8 mouse cellular contexts compared by ENCODE assay signal in the genomic region with DNA sequence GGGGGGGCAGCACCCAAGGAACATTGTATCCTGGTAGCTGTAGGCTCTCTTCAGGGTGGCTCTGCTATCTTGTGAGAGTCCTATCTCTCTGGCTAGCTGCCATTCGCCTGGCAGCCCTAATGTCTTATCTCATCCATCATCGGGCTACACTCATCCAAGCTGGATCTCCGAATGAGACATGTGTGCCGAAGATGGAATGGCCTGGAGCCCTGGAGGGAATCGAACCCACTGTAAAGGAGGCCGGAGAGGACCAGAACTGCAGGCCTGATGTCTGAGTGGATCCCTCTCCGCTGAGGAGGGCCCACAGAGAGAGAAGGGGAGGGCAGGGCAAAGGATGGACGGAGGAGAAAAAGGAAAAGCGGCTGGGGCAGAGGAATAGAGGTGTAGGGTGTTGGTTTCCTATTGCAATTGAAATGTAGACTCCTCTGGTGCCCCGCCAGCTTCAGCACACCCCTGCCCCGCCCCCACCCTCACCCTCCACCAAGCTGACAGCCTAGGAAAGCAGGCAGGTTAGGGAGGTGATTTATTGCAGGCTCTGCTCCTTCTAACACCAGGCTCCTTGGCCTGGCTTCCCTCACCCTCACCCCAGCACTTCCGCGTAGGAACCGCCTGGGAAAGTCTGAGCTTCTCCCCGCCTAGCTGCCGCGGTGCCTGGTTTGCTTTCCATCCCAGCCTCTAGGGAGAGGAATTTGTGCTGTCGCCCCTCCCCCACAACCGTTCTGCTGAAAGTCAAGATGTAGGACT. TPM values are rescaled to one million over a fixed set of nuclear protein-coding genes. Genes with fewer than 3 reads are reported as not detected.
A peak's percentile ranks its signal among the peaks of the same experiment; 100 is the strongest.
DNase-seq lines count a peak whose midpoint lies in the region; ATAC-seq and TF ChIP-seq lines count a peak whose summit lies in the region.

No protein-coding gene starts in this region.

- H3K27me3 ChIP-seq in embryonic facial prominence, embryonic 14.5 days (replicated peaks; ENCODE audit: control insufficient read depth, insufficient read depth, low read length) = no peaks in the 10 kb centered on the region
- H3K27me3 ChIP-seq in heart, embryonic 10.5 days (ENCODE audit: insufficient read depth, poor library complexity, severe bottlenecking) = no peaks in the 10 kb centered on the region
- H3K27me3 ChIP-seq in limb, embryonic 14.5 days (ENCODE audit: control insufficient read depth, insufficient read depth, low read length) = no peaks in the 10 kb centered on the region
- H3K27me3 ChIP-seq in midbrain, embryonic 12.5 days = no peaks in the 10 kb centered on the region
- no peaks in the 10 kb centered on the region for H3K27me3 ChIP-seq in stomach, embryonic 15.5 days (replicated peaks)

- DNase-seq in adrenal gland, adult (ENCODE audit: inconsistent age in 2 of 2, low spot score in 1 of 2) = peak; percentile 69 to 85
- DNase-seq in embryonic facial prominence, embryonic 14.5 days (ENCODE audit: low spot score) = peak; percentile 86
- DNase-seq in heart, embryonic 10.5 days (ENCODE audit: low spot score) = peak; percentile 88
- DNase-seq in kidney, adult 18-20 months = peak; percentile 76
- DNase-seq in limb, embryonic 14.5 days (ENCODE audit: low spot score) = peak; percentile 68

- no peaks in the 10 kb centered on the region for H3K9me3 ChIP-seq in embryonic facial prominence, embryonic 14.5 days (ENCODE audit: control insufficient read depth, low read length)
- H3K9me3 ChIP-seq in heart, embryonic 10.5 days = no peaks in the 10 kb centered on the region
- H3K9me3 ChIP-seq in limb, embryonic 14.5 days (ENCODE audit: control insufficient read depth, low read length) = no peaks in the 10 kb centered on the region
- H3K9me3 ChIP-seq in midbrain, embryonic 12.5 days = no peaks in the 10 kb centered on the region
- no peaks in the 10 kb centered on the region for H3K9me3 ChIP-seq in stomach, embryonic 15.5 days

- peak overlapping the region; percentile 33 for H3K4me2 ChIP-seq in embryonic facial prominence, embryonic 14.5 days (ENCODE audit: low read depth, low read length)
- H3K4me2 ChIP-seq in limb, embryonic 14.5 days (replicated peaks; ENCODE audit: low read depth, low read length, severe bottlenecking) = peak overlapping the region; percentile 31
- H3K4me2 ChIP-seq in midbrain, embryonic 12.5 days (replicated peaks) = peak overlapping the region; percentile 25
- H3K4me2 ChIP-seq in stomach, embryonic 15.5 days = peak overlapping the region; percentile 42

- no peaks in the 10 kb centered on the region for H3K36me3 ChIP-seq in embryonic facial prominence, embryonic 14.5 days (ENCODE audit: control insufficient read depth, insufficient read depth, low read length)
- H3K36me3 ChIP-seq in heart, embryonic 10.5 days = 0 out of 2 replicates have a peak, but pooled peaks cover 3% of the 10 kb centered on the region
- H3K36me3 ChIP-seq in limb, embryonic 14.5 days (ENCODE audit: control insufficient read depth, insufficient read depth, low read length) = no peaks in the 10 kb centered on the region
- H3K36me3 ChIP-seq in midbrain, embryonic 12.5 days = no peaks in the 10 kb centered on the region
- H3K36me3 ChIP-seq in stomach, embryonic 15.5 days = no peaks in the 10 kb centered on the region

- WGBS in embryonic facial prominence, embryonic 14.5 days = 19% methylated on average over 19 of the region's 19 CpGs
- 10% methylated on average over 19 of the region's 19 CpGs for WGBS in heart, embryonic 10.5 days
- WGBS in limb, embryonic 14.5 days = 19% methylated on average over 19 of the region's 19 CpGs
- 31% methylated on average over 19 of the region's 19 CpGs for WGBS in midbrain, embryonic 12.5 days
- WGBS in stomach, embryonic 15.5 days = 13% methylated on average over 19 of the region's 19 CpGs

- TF ChIP-seq POLR2A in limb, embryonic 14.5 days (IDR thresholded peaks at IDR 0.05; ENCODE audit: borderline replicate concordance, extremely low read depth, insufficient read depth, insufficient read length) = no peak

- peak overlapping the region; percentile 32 for H3K9ac ChIP-seq in embryonic facial prominence, embryonic 14.5 days (ENCODE audit: low read depth, low read length)
- H3K9ac ChIP-seq in limb, embryonic 14.5 days (ENCODE audit: low read depth, low read length, severe bottlenecking) = 0 out of 2 replicates have a peak overlapping the region, but pooled peaks have one; percentile 21
- peak overlapping the region; percentile 24 for H3K9ac ChIP-seq in midbrain, embryonic 12.5 days (replicated peaks)
- H3K9ac ChIP-seq in stomach, embryonic 15.5 days = peak overlapping the region; percentile 6; the same call in 1 of the 2 replicates

- no peak overlapping the region for H3K4me3 ChIP-seq in embryonic facial prominence, embryonic 14.5 days (ENCODE audit: low read depth, low read length)
- peak overlapping the region; percentile 28 for H3K4me3 ChIP-seq in heart, embryonic 10.5 days
- no peak overlapping the region for H3K4me3 ChIP-seq in limb, embryonic 14.5 days (replicated peaks; ENCODE audit: low read length)
- H3K4me3 ChIP-seq in midbrain, embryonic 12.5 days = no peak overlapping the region
- no peak overlapping the region for H3K4me3 ChIP-seq in stomach, embryonic 15.5 days (replicated peaks)

- ATAC-seq in embryonic facial prominence, embryonic 14.5 days (ENCODE audit: low read depth) = peak; percentile 74
- peak; percentile 73 for ATAC-seq in limb, embryonic 14.5 days (ENCODE audit: low FRiP score, low read depth)
- ATAC-seq in midbrain, embryonic 12.5 days (ENCODE audit: low FRiP score, low read depth) = peak; percentile 60
- ATAC-seq in stomach, embryonic 15.5 days (ENCODE audit: insufficient read depth, low FRiP score, low read depth) = peak; percentile 83
- no peak for ATAC-seq in inflammation-experienced regulatory T-cells, adult 6 months

- peaks cover 7% of the 10 kb centered on the region for H3K4me1 ChIP-seq in embryonic facial prominence, embryonic 14.5 days (ENCODE audit: control insufficient read depth, insufficient read depth, low read length)
- peaks cover 24% of the 10 kb centered on the region for H3K4me1 ChIP-seq in heart, embryonic 10.5 days
- peaks cover 7% of the 10 kb centered on the region for H3K4me1 ChIP-seq in limb, embryonic 14.5 days (ENCODE audit: control insufficient read depth, insufficient read depth, low read length)
- H3K4me1 ChIP-seq in midbrain, embryonic 12.5 days = peaks cover 5% of the 10 kb centered on the region
- peaks cover 13% of the 10 kb centered on the region for H3K4me1 ChIP-seq in stomach, embryonic 15.5 days

- H3K27ac ChIP-seq in embryonic facial prominence, embryonic 14.5 days (replicated peaks; ENCODE audit: low read depth, low read length) = peak overlapping the region; percentile 67
- peak overlapping the region; percentile 87 for H3K27ac ChIP-seq in heart, embryonic 10.5 days
- H3K27ac ChIP-seq in limb, embryonic 14.5 days (replicated peaks; ENCODE audit: low read depth, low read length) = peak overlapping the region; percentile 26; the same call in 1 of the 2 replicates
- no peak overlapping the region for H3K27ac ChIP-seq in midbrain, embryonic 12.5 days (replicated peaks)
- H3K27ac ChIP-seq in stomach, embryonic 15.5 days = peak overlapping the region; percentile 68

RNA-seq across cellular contexts. Expression of gene Fabp6, which starts 32.5 kb away (rescaled TPM):
- not detected in 2 replicates for polyA plus RNA-seq in embryonic facial prominence, embryonic 14.5 days (2014; fragmentation: Nextera tagmentation; extraction: Ambion mirVana)
- not detected in 2 replicates for polyA plus RNA-seq in heart, embryonic 10.5 days (2016; fragmentation: Nextera tagmentation; extraction: Ambion mirVana)
- 0.49 TPM in 1 of 2 replicates, not detected in the other for polyA plus RNA-seq in limb, embryonic 14.5 days (2012; rRNA removed)
- not detected in 2 replicates for polyA plus RNA-seq in limb, embryonic 14.5 days (2014; fragmentation: Nextera tagmentation; extraction: Ambion mirVana)
- not detected in 2 replicates for polyA plus RNA-seq in midbrain, embryonic 12.5 days (2016; fragmentation: Nextera tagmentation; extraction: Ambion mirVana)
- 0.84 and 11.2 TPM in 2 replicates for polyA plus RNA-seq in stomach, embryonic 15.5 days (2015; fragmentation: Nextera tagmentation; extraction: Ambion mirVana)
- not detected for polyA plus RNA-seq in inflammation-experienced regulatory T-cells, adult 6 months (2017; shearing (Covaris generic))

RNA-seq across cellular contexts. Expression of gene 4933415A04Rik, which starts 47.0 kb away (rescaled TPM):
- polyA plus RNA-seq in embryonic facial prominence, embryonic 14.5 days (2014; fragmentation: Nextera tagmentation; extraction: Ambion mirVana) = 1.6 and 2.2 TPM in 2 replicates
- 7.1 and 7.4 TPM in 2 replicates for polyA plus RNA-seq in heart, embryonic 10.5 days (2016; fragmentation: Nextera tagmentation; extraction: Ambion mirVana)
- 0.61 and 0.70 TPM in 2 replicates for polyA plus RNA-seq in limb, embryonic 14.5 days (2012; rRNA removed)
- 2.2 and 3.6 TPM in 2 replicates for polyA plus RNA-seq in limb, embryonic 14.5 days (2014; fragmentation: Nextera tagmentation; extraction: Ambion mirVana)
- 8.4 and 9.3 TPM in 2 replicates for polyA plus RNA-seq in midbrain, embryonic 12.5 days (2016; fragmentation: Nextera tagmentation; extraction: Ambion mirVana)
- polyA plus RNA-seq in stomach, embryonic 15.5 days (2015; fragmentation: Nextera tagmentation; extraction: Ambion mirVana) = 3.5 and 3.8 TPM in 2 replicates
- under 1 TPM in 1 of 3 experiments, not detected in 2; 0.16 TPM for polyA plus RNA-seq in inflammation-experienced regulatory T-cells, adult 6 months (2017; shearing (Covaris generic))

RNA-seq across cellular contexts. Expression of gene Pwwp2a, which starts 48.0 kb away (rescaled TPM):
- 28.3 and 31.1 TPM in 2 replicates for polyA plus RNA-seq in embryonic facial prominence, embryonic 14.5 days (2014; fragmentation: Nextera tagmentation; extraction: Ambion mirVana)
- 19.6 and 26.8 TPM in 2 replicates for polyA plus RNA-seq in heart, embryonic 10.5 days (2016; fragmentation: Nextera tagmentation; extraction: Ambion mirVana)
- 34.8 and 37.7 TPM in 2 replicates for polyA plus RNA-seq in limb, embryonic 14.5 days (2012; rRNA removed)
- 29.4 and 34.9 TPM in 2 replicates for polyA plus RNA-seq in limb, embryonic 14.5 days (2014; fragmentation: Nextera tagmentation; extraction: Ambion mirVana)
- polyA plus RNA-seq in midbrain, embryonic 12.5 days (2016; fragmentation: Nextera tagmentation; extraction: Ambion mirVana) = 50.9 and 60.7 TPM in 2 replicates
- polyA plus RNA-seq in stomach, embryonic 15.5 days (2015; fragmentation: Nextera tagmentation; extraction: Ambion mirVana) = 23.8 and 28.0 TPM in 2 replicates
- 10 to 100 TPM; 23.5 to 33.3 (median 26.3) TPM for polyA plus RNA-seq in inflammation-experienced regulatory T-cells, adult 6 months (2017; shearing (Covaris generic))
